Mouse (Mus musculus): ENCODE measurements around the gene Rps27rt. TPM values are rescaled to one million over a fixed set of nuclear protein-coding genes. Genes with fewer than 3 reads are reported as not detected.
"Not testable (repeated sequence)": the region's sequence is repeated elsewhere in the genome, so short reads cannot be mapped to it uniquely, and the experiment has no call there.

Rps27rt gene
- 272 TPM in 2 replicates for polyA plus RNA-seq (2016; fragmentation: Nextera tagmentation; extraction: Ambion mirVana)

GRCm38 (mm10) chr9:114982689-114983360 is at the start of gene Rps27rt:
Rps27rt (minus strand) TSS chr9:114982739.
- Histone ChIP-seq H3K4me3 (no peak within 1 kb of the TSS), H3K27me3 (ENCODE audit: insufficient read depth, poor library complexity, severe bottlenecking) (peaks cover 24% of the 10 kb centered on the region), H3K27ac (no peak within 1 kb of the TSS), H3K36me3 (no peaks in the 10 kb centered on the region), H3K4me1 (replicated peaks) (peaks cover 18% of the 10 kb centered on the region), H3K9me3 (0 out of 2 replicates have a peak, but pooled peaks cover 2% of the 10 kb centered on the region)
- no peak for DNase-seq (ENCODE audit: low spot score)
- WGBS, result 93% methylated on average over 16 of the region's 16 CpGs

GRCm38 (mm10) chr9:115031046-115031445 is 48.5 kb upstream of the Rps27rt start:
- not testable (repeated sequence) for H3K27me3 ChIP-seq (ENCODE audit: insufficient read depth, poor library complexity, severe bottlenecking); DNase-seq (ENCODE audit: low spot score); H3K4me3 ChIP-seq; H3K27ac ChIP-seq; H3K36me3 ChIP-seq; H3K9me3 ChIP-seq
- WGBS, result 100% methylated on average over 1 of the region's 1 CpGs
- H3K4me1 ChIP-seq (replicated peaks), result peaks cover 15% of the 10 kb centered on the region

- peaks cover 15% of the 10 kb centered on the region for H3K4me1 ChIP-seq (replicated peaks)
- no peaks in the 10 kb centered on the region for H3K9me3 ChIP-seq
- no peak for DNase-seq (ENCODE audit: low spot score)
- H3K27me3 ChIP-seq (ENCODE audit: insufficient read depth, poor library complexity, severe bottlenecking), result peaks cover 4% of the 10 kb centered on the region
- 44% methylated on average over 4 of the region's 4 CpGs for WGBS
- no peak overlapping the region for H3K27ac ChIP-seq
- no peak overlapping the region for H3K4me3 ChIP-seq
- no peaks in the 10 kb centered on the region for H3K36me3 ChIP-seq
These were observed 48.0 kb upstream of the Rps27rt start for GRCm38 (mm10) chr9:115030581-115030980.

GRCm38 (mm10) chr9:115029307-115029706 is 46.8 kb upstream of the Rps27rt start:
- Histone ChIP-seq H3K27me3 (ENCODE audit: insufficient read depth, poor library complexity, severe bottlenecking) (peaks cover 4% of the 10 kb centered on the region), H3K9me3 (no peaks in the 10 kb centered on the region), H3K36me3 (no peaks in the 10 kb centered on the region), H3K27ac (peak overlapping the region; percentile 79; the same call in 1 of the 2 replicates), H3K4me1 (replicated peaks) (peaks cover 15% of the 10 kb centered on the region), H3K4me3 (no peak overlapping the region)
- 4% methylated on average over 3 of the region's 3 CpGs for WGBS
- DNase-seq (ENCODE audit: low spot score), result peak; percentile 81

GRCm38 (mm10) chr9:115023708-115024383 is 41.3 kb upstream of the Rps27rt start:
- Histone ChIP-seq H3K4me3 (no peak overlapping the region), H3K27me3 (ENCODE audit: insufficient read depth, poor library complexity, severe bottlenecking) (no peaks in the 10 kb centered on the region), H3K9me3 (no peaks in the 10 kb centered on the region), H3K27ac (no peak overlapping the region), H3K36me3 (no peaks in the 10 kb centered on the region), H3K4me1 (replicated peaks) (peaks cover under 1% of the 10 kb centered on the region)
- no peak for DNase-seq (ENCODE audit: low spot score)
- WGBS, result 92% methylated on average over 10 of the region's 10 CpGs

- 83% methylated on average over 3 of the region's 3 CpGs for WGBS
- Histone ChIP-seq H3K27ac (no peak overlapping the region), H3K27me3 (ENCODE audit: insufficient read depth, poor library complexity, severe bottlenecking) (no peaks in the 10 kb centered on the region), H3K36me3 (no peaks in the 10 kb centered on the region), H3K4me1 (replicated peaks) (no peaks in the 10 kb centered on the region), H3K9me3 (no peaks in the 10 kb centered on the region), H3K4me3 (no peak overlapping the region)
- no peak for DNase-seq (ENCODE audit: low spot score)
These were observed 40.6 kb upstream of the Rps27rt start for GRCm38 (mm10) chr9:115023137-115023536.

- 80% methylated on average over 2 of the region's 2 CpGs for WGBS
- Histone ChIP-seq H3K36me3 (no peaks in the 10 kb centered on the region), H3K4me3 (no peak overlapping the region), H3K27me3 (ENCODE audit: insufficient read depth, poor library complexity, severe bottlenecking) (no peaks in the 10 kb centered on the region), H3K9me3 (no peaks in the 10 kb centered on the region), H3K27ac (no peak overlapping the region), H3K4me1 (replicated peaks) (no peaks in the 10 kb centered on the region)
- no peak for DNase-seq (ENCODE audit: low spot score)
These were observed 38.9 kb upstream of the Rps27rt start for GRCm38 (mm10) chr9:115021419-115021818.

- Histone ChIP-seq H3K27ac (no peak overlapping the region), H3K4me1 (replicated peaks) (no peaks in the 10 kb centered on the region), H3K4me3 (no peak overlapping the region), H3K27me3 (ENCODE audit: insufficient read depth, poor library complexity, severe bottlenecking) (no peaks in the 10 kb centered on the region), H3K36me3 (no peaks in the 10 kb centered on the region), H3K9me3 (peaks cover 6% of the 10 kb centered on the region; the same call in 1 of the 2 replicates)
- DNase-seq (ENCODE audit: low spot score), result no peak
- 95% methylated on average over 7 of the region's 7 CpGs for WGBS
These were observed 37.6 kb upstream of the Rps27rt start for GRCm38 (mm10) chr9:115020141-115020540.

- Histone ChIP-seq H3K27me3 (ENCODE audit: insufficient read depth, poor library complexity, severe bottlenecking) (no peaks in the 10 kb centered on the region), H3K27ac (no peak overlapping the region), H3K36me3 (peaks cover 2% of the 10 kb centered on the region; the same call in 1 of the 2 replicates), H3K4me1 (replicated peaks) (peaks cover 6% of the 10 kb centered on the region), H3K4me3 (no peak overlapping the region), H3K9me3 (peaks cover 22% of the 10 kb centered on the region)
- DNase-seq (ENCODE audit: low spot score), result no peak
- WGBS, result 69% methylated on average over 12 of the region's 12 CpGs
These were observed 29.8 kb upstream of the Rps27rt start for GRCm38 (mm10) chr9:115012367-115012766.

- Histone ChIP-seq H3K4me3 (no peak overlapping the region), H3K9me3 (peaks cover 16% of the 10 kb centered on the region), H3K36me3 (peaks cover 2% of the 10 kb centered on the region; the same call in 1 of the 2 replicates), H3K27me3 (ENCODE audit: insufficient read depth, poor library complexity, severe bottlenecking) (no peaks in the 10 kb centered on the region), H3K4me1 (replicated peaks) (no peaks in the 10 kb centered on the region), H3K27ac (no peak overlapping the region)
- DNase-seq (ENCODE audit: low spot score), result no peak
- 84% methylated on average over 7 of the region's 7 CpGs for WGBS
These were observed 25.7 kb upstream of the Rps27rt start for GRCm38 (mm10) chr9:115008194-115008593.

- peaks cover 16% of the 10 kb centered on the region for H3K9me3 ChIP-seq
- no peak for DNase-seq (ENCODE audit: low spot score)
- H3K4me3 ChIP-seq, result no peak overlapping the region
- no peak overlapping the region for H3K27ac ChIP-seq
- H3K36me3 ChIP-seq, result peaks cover 2% of the 10 kb centered on the region; the same call in 1 of the 2 replicates
- no peaks in the 10 kb centered on the region for H3K4me1 ChIP-seq (replicated peaks)
- WGBS, result 86% methylated on average over 6 of the region's 6 CpGs
- H3K27me3 ChIP-seq (ENCODE audit: insufficient read depth, poor library complexity, severe bottlenecking), result no peaks in the 10 kb centered on the region
These were observed 25.2 kb upstream of the Rps27rt start for GRCm38 (mm10) chr9:115007776-115008175.

- Histone ChIP-seq H3K4me3 (no peak overlapping the region), H3K9me3 (peaks cover 15% of the 10 kb centered on the region), H3K4me1 (replicated peaks) (no peaks in the 10 kb centered on the region), H3K27me3 (ENCODE audit: insufficient read depth, poor library complexity, severe bottlenecking) (no peaks in the 10 kb centered on the region), H3K36me3 (peaks cover 2% of the 10 kb centered on the region; the same call in 1 of the 2 replicates), H3K27ac (no peak overlapping the region)
- no peak for DNase-seq (ENCODE audit: low spot score)
- WGBS, result 77% methylated on average over 10 of the region's 10 CpGs
These were observed 22.9 kb upstream of the Rps27rt start for GRCm38 (mm10) chr9:115005446-115005845.

- WGBS, result 67% methylated on average over 5 of the region's 5 CpGs
- no peaks in the 10 kb centered on the region for H3K27me3 ChIP-seq (ENCODE audit: insufficient read depth, poor library complexity, severe bottlenecking)
- no peak for DNase-seq (ENCODE audit: low spot score)
- 0 out of 2 replicates have a peak, but pooled peaks cover 3% of the 10 kb centered on the region for H3K9me3 ChIP-seq
- no peaks in the 10 kb centered on the region for H3K4me1 ChIP-seq (replicated peaks)
- H3K4me3 ChIP-seq, result no peak overlapping the region
- H3K27ac ChIP-seq, result no peak overlapping the region
- H3K36me3 ChIP-seq, result no peaks in the 10 kb centered on the region
These were observed 17.2 kb upstream of the Rps27rt start for GRCm38 (mm10) chr9:114999771-115000146.
